Mouse (Mus musculus) right cerebral cortex, adult 2 months (tissue): ENCODE measurements at regions not wholly inside any gene's neighbourhood (a gene's known extent, or its start where the extent isn't known, plus 50 kb on each side); places are given as distances from the start of the nearest gene placed in this dataset.

Experiments
- DNase-seq, 2 experiments: peaks; one replicate each; pipeline ENCODE4 v3.0.0; 2021 to 2022; ENCODE audit warnings: low spot score in 2 of 2

GRCm38 (mm10) chr8:15487579-15487978, 441.7 kb upstream of the BB014433 start:
- no peak for DNase-seq

- DNase-seq, result no peak
Measured at GRCm38 (mm10) chr8:15470561-15470960, 424.7 kb upstream of the BB014433 start.

- DNase-seq, result no peak
Measured at GRCm38 (mm10) chr8:15468540-15469476, 422.9 kb upstream of the BB014433 start.

- DNase-seq, result no peak
Measured at GRCm38 (mm10) chr8:15438546-15438945, 392.7 kb upstream of the BB014433 start.

- no peak for DNase-seq
Measured at GRCm38 (mm10) chr8:15394722-15395115, 348.8 kb upstream of the BB014433 start.

- DNase-seq, result no peak
Measured at GRCm38 (mm10) chr8:15393936-15394721, 348.3 kb upstream of the BB014433 start.

GRCm38 (mm10) chr8:15392056-15392455, 346.2 kb upstream of the BB014433 start:
- no peak for DNase-seq

GRCm38 (mm10) chr8:15388791-15389190, 342.9 kb upstream of the BB014433 start:
- no peak for DNase-seq

- no peak for DNase-seq
Measured at GRCm38 (mm10) chr8:15367063-15367462, 321.2 kb upstream of the BB014433 start.

GRCm38 (mm10) chr8:15364546-15364945, 318.7 kb upstream of the BB014433 start:
- DNase-seq, result no peak

GRCm38 (mm10) chr8:15344151-15344550, 298.3 kb upstream of the BB014433 start:
- no peak for DNase-seq

GRCm38 (mm10) chr8:15343616-15344015, 297.7 kb upstream of the BB014433 start:
- DNase-seq, result no peak

GRCm38 (mm10) chr8:15334532-15334931, 288.7 kb upstream of the BB014433 start:
- no peak for DNase-seq

GRCm38 (mm10) chr8:15327312-15327711, 281.4 kb upstream of the BB014433 start:
- no peak for DNase-seq

- no peak for DNase-seq
Measured at GRCm38 (mm10) chr8:15323421-15323820, 277.5 kb upstream of the BB014433 start.

GRCm38 (mm10) chr8:15318082-15318816, 272.4 kb upstream of the BB014433 start:
- no peak for DNase-seq

GRCm38 (mm10) chr8:15313481-15313880, 267.6 kb upstream of the BB014433 start:
- DNase-seq, result no peak

GRCm38 (mm10) chr8:15311509-15311908, 265.6 kb upstream of the BB014433 start:
- no peak for DNase-seq

GRCm38 (mm10) chr8:15311045-15311444, 265.2 kb upstream of the BB014433 start:
- peak in 1 of 2 experiments; percentile 11 for DNase-seq

- DNase-seq, result peak in 1 of 2 experiments; percentile 8
Measured at GRCm38 (mm10) chr8:15304143-15304677, 258.3 kb upstream of the BB014433 start.

- DNase-seq, result no peak
Measured at GRCm38 (mm10) chr8:15273775-15274174, 227.9 kb upstream of the BB014433 start.
